ENCODE assay signal across 22 mouse cellular contexts in genomic region chr10:93776731-93777151, GRCm38 (mm10). TPM values are rescaled to one million over a fixed set of nuclear protein-coding genes. Genes with fewer than 3 reads are reported as not detected.
DNase-seq lines count a peak whose midpoint lies in the region; ATAC-seq and TF ChIP-seq lines count a peak whose summit lies in the region.
"Had no signal": no experiment of that assay in that cellular context is flagged by ENCODE, and none has a peak within 500 bp of the region (broad histone marks: within the 10 kb centered on the region; RNA-seq: fewer than 3 reads in every experiment).

No protein-coding gene starts in this region.

- DNase-seq in kidney, adult 11 months = peak; percentile 63
- no peak for DNase-seq in kidney, adult 18-20 months
- DNase-seq in embryo, embryonic 11 days = peak; percentile 60
- peak; percentile 19 for DNase-seq in kidney, postnatal 0 days (ENCODE audit: low spot score)
- peak; percentile 65 for DNase-seq in limb, embryonic 14.5 days (ENCODE audit: low spot score)
- no peak for DNase-seq in cerebellum, adult 2 months
- DNase-seq in gastrocnemius, postnatal 25 days = no peak

- no peak overlapping the region for H3K9ac ChIP-seq in kidney, postnatal 0 days (ENCODE audit: low read depth, low read length)
- H3K9ac ChIP-seq in limb, embryonic 14.5 days (ENCODE audit: low read depth, low read length, severe bottlenecking) = no peak overlapping the region
- H3K9ac ChIP-seq: forebrain, embryonic 12.5 days; heart, embryonic 15.5 days; stomach, embryonic 15.5 days had no signal

- no peak overlapping the region for H3K4me3 ChIP-seq in kidney, postnatal 0 days (replicated peaks; ENCODE audit: low read depth, low read length)
- H3K4me3 ChIP-seq in limb, embryonic 14.5 days (replicated peaks; ENCODE audit: low read length) = no peak overlapping the region
- H3K4me3 ChIP-seq in cerebellum, adult 2 months (replicated peaks; ENCODE audit: insufficient read depth, low read depth, low read length) = no peak overlapping the region
- H3K4me3 ChIP-seq: forebrain, embryonic 12.5 days; heart, adult 2 months; heart, embryonic 15.5 days; stomach, embryonic 15.5 days had no signal

- H3K9me3 ChIP-seq in kidney, postnatal 0 days (replicated peaks; ENCODE audit: low read length) = no peaks in the 10 kb centered on the region
- no peaks in the 10 kb centered on the region for H3K9me3 ChIP-seq in limb, embryonic 14.5 days (ENCODE audit: control insufficient read depth, low read length)
- H3K9me3 ChIP-seq: forebrain, embryonic 12.5 days; heart, embryonic 15.5 days; stomach, embryonic 15.5 days had no signal

- no peak overlapping the region for H3K27ac ChIP-seq in kidney, postnatal 0 days
- no peak overlapping the region for H3K27ac ChIP-seq in limb, embryonic 14.5 days (replicated peaks; ENCODE audit: low read depth, low read length)
- no peak overlapping the region for H3K27ac ChIP-seq in cerebellum, adult 2 months (ENCODE audit: insufficient read depth, low read length)
- H3K27ac ChIP-seq: forebrain, embryonic 12.5 days; heart, adult 2 months; heart, embryonic 15.5 days; stomach, embryonic 15.5 days had no signal

- TF ChIP-seq POLR2A in limb, embryonic 14.5 days (IDR thresholded peaks at IDR 0.05; ENCODE audit: borderline replicate concordance, extremely low read depth, insufficient read depth, insufficient read length) = no peak
- TF ChIP-seq POLR2A in cerebellum, adult 2 months (IDR thresholded peaks at IDR 0.05; ENCODE audit: borderline replicate concordance, insufficient read depth, low read length) = no peak

- H3K27me3 ChIP-seq in kidney, postnatal 0 days (ENCODE audit: insufficient read depth, low read length) = no peaks in the 10 kb centered on the region
- H3K27me3 ChIP-seq in limb, embryonic 14.5 days (ENCODE audit: control insufficient read depth, insufficient read depth, low read length) = no peaks in the 10 kb centered on the region
- H3K27me3 ChIP-seq in cerebellum, adult 2 months (ENCODE audit: control insufficient read depth, insufficient read depth, low read length) = no peaks in the 10 kb centered on the region
- H3K27me3 ChIP-seq: heart, embryonic 15.5 days; stomach, embryonic 15.5 days had no signal

- no peaks in the 10 kb centered on the region for H3K36me3 ChIP-seq in kidney, postnatal 0 days (ENCODE audit: insufficient read depth, low read length)
- no peaks in the 10 kb centered on the region for H3K36me3 ChIP-seq in limb, embryonic 14.5 days (ENCODE audit: control insufficient read depth, insufficient read depth, low read length)
- H3K36me3 ChIP-seq: forebrain, embryonic 12.5 days; heart, embryonic 15.5 days; stomach, embryonic 15.5 days had no signal

- H3K4me2 ChIP-seq in kidney, postnatal 0 days (ENCODE audit: low read length) = no peak overlapping the region
- H3K4me2 ChIP-seq in limb, embryonic 14.5 days (replicated peaks; ENCODE audit: low read depth, low read length, severe bottlenecking) = no peak overlapping the region
- H3K4me2 ChIP-seq: forebrain, embryonic 12.5 days; heart, embryonic 15.5 days; liver, embryonic 11.5 days; stomach, embryonic 15.5 days had no signal

- no peak for TF ChIP-seq CTCF in kidney, postnatal 0 days (IDR thresholded peaks at IDR 0.05; ENCODE audit: low read depth)
- TF ChIP-seq CTCF in cerebellum, adult 2 months (IDR thresholded peaks at IDR 0.05; ENCODE audit: borderline replicate concordance, insufficient read depth, low read depth, low read length) = no peak

- ATAC-seq in kidney, postnatal 0 days (replicated peaks; ENCODE audit: low FRiP score, low read depth) = no peak
- ATAC-seq in limb, embryonic 14.5 days (ENCODE audit: low FRiP score, low read depth) = peak; percentile 53
- ATAC-seq: inflammation-experienced regulatory T-cells, adult 6 months had no signal

- no peaks in the 10 kb centered on the region for H3K4me1 ChIP-seq in kidney, postnatal 0 days (replicated peaks; ENCODE audit: insufficient read depth, low read length)
- no peaks in the 10 kb centered on the region; the same call in 1 of the 2 replicates for H3K4me1 ChIP-seq in limb, embryonic 14.5 days (ENCODE audit: control insufficient read depth, insufficient read depth, low read length)
- H3K4me1 ChIP-seq in cerebellum, adult 2 months (ENCODE audit: control insufficient read depth, insufficient read depth, low read length) = peaks cover 5% of the 10 kb centered on the region; the same call in 1 of the 2 replicates
- H3K4me1 ChIP-seq: forebrain, embryonic 12.5 days; stomach, embryonic 15.5 days had no signal

- 21% methylated on average over 5 of the region's 5 CpGs for WGBS in kidney, postnatal 0 days
- WGBS in limb, embryonic 14.5 days = 19% methylated on average over 5 of the region's 5 CpGs
- WGBS in cerebellum, adult 2 months = 52% methylated on average over 5 of the region's 5 CpGs

RNA-seq across cellular contexts. Expression of gene Usp44, which starts 54.6 kb away (rescaled TPM):
- 0.18 and 0.34 TPM in 2 replicates for polyA plus RNA-seq in kidney, postnatal 0 days (2015; fragmentation: Nextera tagmentation; extraction: Ambion mirVana)
- 0.70 and 0.88 TPM in 2 replicates for polyA plus RNA-seq in limb, embryonic 14.5 days (2012; rRNA removed)
- 0.70 and 1.1 TPM in 2 replicates for polyA plus RNA-seq in limb, embryonic 14.5 days (2014; fragmentation: Nextera tagmentation; extraction: Ambion mirVana)
- polyA plus RNA-seq in cerebellum, adult 2 months (2012; rRNA removed) = 0.05 TPM in 2 replicates
- under 1 TPM; 0.46 to 0.49 TPM for total RNA-seq in gastrocnemius, postnatal 25 days (2021)
- total RNA-seq: adrenal gland, adult 18-20 months; heart, adult 2 months; layer of hippocampus, adult 18-20 months; layer of hippocampus, postnatal 36 days; left cerebral cortex, postnatal 14 days; megakaryocyte-erythroid progenitor cell, adult 5-6 weeks; neutrophil, adult 5-6 weeks had no signal
- polyA plus RNA-seq: cortical plate, adult 2 months; heart, adult 2 months; midbrain, postnatal 0 days; urinary bladder, adult 2 months had no signal

Comparison
In these comparisons a context has a peak if more than half of its experiments do, and no peak if none do; other contexts are left out.
1. DNase-seq: peak in kidney, adult 11 months (single experiment), embryo, embryonic 11 days (single experiment), kidney, postnatal 0 days (single experiment) and limb, embryonic 14.5 days (single experiment); none in kidney, adult 18-20 months (single experiment), cerebellum, adult 2 months (0 of 2) and gastrocnemius, postnatal 25 days (single experiment).